Mouse (Mus musculus) embryonic facial prominence, embryonic 14.5 days (tissue): ENCODE measurements at regions not wholly inside any gene's neighbourhood (a gene's known extent, or its start where the extent isn't known, plus 50 kb on each side); places are given as distances from the start of the nearest gene placed in this dataset.
A peak's percentile ranks its signal among the peaks of the same experiment; 100 is the strongest.

ENCODE experiments used
- ATAC-seq: fragments of 200-750 bp; cut with Nextera tagmentation; 2 replicates; pipeline ENCODE4 v1.8.0; 2017; ENCODE audit warnings: low read depth, moderate number of reproducible peaks, moderate TSS enrichment
- DNase-seq: peaks from one replicate; pipeline ENCODE4 v3.0.0-alpha.2; 2015; ENCODE audit warnings: low spot score
- H3K27ac ChIP-seq: fragments of 300-500 bp; sonication (generic); replicated peaks from 2 replicates; pipeline ENCODE4 v1.5.1; 2014; ENCODE audit warnings: low read depth, mild to moderate bottlenecking, low read length, moderate library complexity
- H3K27me3 ChIP-seq: fragments of 300-500 bp; sonication (generic); replicated peaks from 2 replicates; pipeline ENCODE4 v1.6.1; 2014; ENCODE audit warnings: low read length; ENCODE audit not compliant: control insufficient read depth, insufficient read depth
- H3K36me3 ChIP-seq: fragments of 300-500 bp; sonication (generic); 2 replicates; pipeline ENCODE4 v1.6.1; 2014; ENCODE audit warnings: low read length, mixed read lengths; ENCODE audit not compliant: control insufficient read depth, insufficient read depth
- H3K4me1 ChIP-seq: fragments of 300-500 bp; sonication (generic); 2 replicates; pipeline ENCODE4 v1.6.1; 2014; ENCODE audit warnings: antibody characterized with exemption, low read length; ENCODE audit not compliant: control insufficient read depth, insufficient read depth
- H3K4me2 ChIP-seq: fragments of 300-500 bp; sonication (generic); 2 replicates; pipeline ENCODE4 v1.6.1; 2014; ENCODE audit warnings: low read depth, mild to moderate bottlenecking, low read length, moderate library complexity, mixed read lengths
- H3K4me3 ChIP-seq: fragments of 300-500 bp; sonication (generic); 2 replicates; pipeline ENCODE4 v1.5.1; 2014; ENCODE audit warnings: low read depth, mild to moderate bottlenecking, low read length
- H3K9ac ChIP-seq: fragments of 300-500 bp; sonication (generic); 2 replicates; pipeline ENCODE4 v1.6.1; 2014; ENCODE audit warnings: low read depth, mild to moderate bottlenecking, low read length, moderate library complexity, mixed read lengths
- H3K9me3 ChIP-seq: fragments of 300-500 bp; sonication (generic); 2 replicates; pipeline ENCODE4 v1.6.1; 2016; ENCODE audit warnings: low read length; ENCODE audit not compliant: control insufficient read depth
- WGBS: fragments of 180-500 bp; shearing (Covaris S2); extraction: QIAGEN DNeasy Blood & Tissue Kit; methylation state at CpG from one replicate; pipeline ENCODE4 v1.1.7; 2014; 5-methylcytosine and 5-hydroxymethylcytosine counted together

GRCm38 (mm10) chr5:78993258-78993657, 1585.4 kb upstream of the Igfbp7 start:
- no peak overlapping the region for H3K9ac ChIP-seq
- H3K36me3 ChIP-seq = no peaks in the 10 kb centered on the region
- ATAC-seq (no peak), DNase-seq (peak; percentile 10)
- H3K27me3 ChIP-seq = no peaks in the 10 kb centered on the region
- no peaks in the 10 kb centered on the region for H3K4me1 ChIP-seq
- H3K4me2 ChIP-seq = no peak overlapping the region
- H3K27ac ChIP-seq = no peak overlapping the region
- H3K9me3 ChIP-seq = no peaks in the 10 kb centered on the region
- no peak overlapping the region for H3K4me3 ChIP-seq
- 44% methylated on average over 3 of the region's 3 CpGs for WGBS

GRCm38 (mm10) chr5:78989714-78990113, 1581.9 kb upstream of the Igfbp7 start:
- no peak overlapping the region for H3K4me2 ChIP-seq
- H3K9me3 ChIP-seq = no peaks in the 10 kb centered on the region
- no peaks in the 10 kb centered on the region for H3K27me3 ChIP-seq
- H3K27ac ChIP-seq = no peak overlapping the region
- no peak for ATAC-seq
- DNase-seq = no peak
- WGBS = 67% methylated on average over 1 of the region's 1 CpGs
- no peak overlapping the region for H3K9ac ChIP-seq
- H3K4me1 ChIP-seq = no peaks in the 10 kb centered on the region
- no peak overlapping the region for H3K4me3 ChIP-seq
- no peaks in the 10 kb centered on the region for H3K36me3 ChIP-seq

GRCm38 (mm10) chr5:78976480-78977041, 1568.7 kb upstream of the Igfbp7 start:
- WGBS = 90% methylated on average over 3 of the region's 3 CpGs
- DNase-seq (no peak), ATAC-seq (no peak)
- Histone ChIP-seq H3K36me3 (no peaks in the 10 kb centered on the region), H3K27ac (no peak overlapping the region), H3K9ac (no peak overlapping the region), H3K9me3 (no peaks in the 10 kb centered on the region), H3K4me3 (no peak overlapping the region), H3K27me3 (no peaks in the 10 kb centered on the region), H3K4me2 (no peak overlapping the region), H3K4me1 (no peaks in the 10 kb centered on the region)

- H3K9ac ChIP-seq = no peak overlapping the region
- no peak overlapping the region for H3K27ac ChIP-seq
- no peak for DNase-seq
- no peaks in the 10 kb centered on the region for H3K36me3 ChIP-seq
- H3K9me3 ChIP-seq = no peaks in the 10 kb centered on the region
- no peak for ATAC-seq
- no peak overlapping the region for H3K4me3 ChIP-seq
- no peaks in the 10 kb centered on the region for H3K4me1 ChIP-seq
- no peaks in the 10 kb centered on the region for H3K27me3 ChIP-seq
- H3K4me2 ChIP-seq = no peak overlapping the region
Observed at GRCm38 (mm10) chr5:78945702-78946101, 1537.9 kb upstream of the Igfbp7 start.

GRCm38 (mm10) chr5:78921860-78922610, 1514.2 kb upstream of the Igfbp7 start:
- H3K9me3 ChIP-seq = no peaks in the 10 kb centered on the region
- no peak overlapping the region for H3K9ac ChIP-seq
- no peaks in the 10 kb centered on the region for H3K4me1 ChIP-seq
- no peaks in the 10 kb centered on the region for H3K27me3 ChIP-seq
- ATAC-seq = no peak
- DNase-seq = peak; percentile 36
- 25% methylated on average over 3 of the region's 3 CpGs for WGBS
- H3K4me2 ChIP-seq = no peak overlapping the region
- H3K27ac ChIP-seq = no peak overlapping the region
- H3K4me3 ChIP-seq = no peak overlapping the region
- H3K36me3 ChIP-seq = no peaks in the 10 kb centered on the region

GRCm38 (mm10) chr5:78900128-78900527, 1492.3 kb upstream of the Igfbp7 start:
- DNase-seq (no peak), ATAC-seq (no peak)
- H3K9ac ChIP-seq = no peak overlapping the region
- H3K36me3 ChIP-seq = no peaks in the 10 kb centered on the region
- H3K4me1 ChIP-seq = no peaks in the 10 kb centered on the region
- 80% methylated on average over 3 of the region's 3 CpGs for WGBS
- H3K4me3 ChIP-seq = no peak overlapping the region
- H3K27ac ChIP-seq = no peak overlapping the region
- no peaks in the 10 kb centered on the region for H3K27me3 ChIP-seq
- H3K9me3 ChIP-seq = no peaks in the 10 kb centered on the region
- no peak overlapping the region for H3K4me2 ChIP-seq

GRCm38 (mm10) chr5:78878775-78879174, 1470.9 kb upstream of the Igfbp7 start:
- ATAC-seq = 0 out of 2 replicates have a peak, but pooled peaks have one; percentile 47
- Histone ChIP-seq H3K9me3 (no peaks in the 10 kb centered on the region), H3K4me3 (no peak overlapping the region), H3K27ac (no peak overlapping the region), H3K36me3 (no peaks in the 10 kb centered on the region), H3K4me1 (no peaks in the 10 kb centered on the region), H3K9ac (no peak overlapping the region), H3K27me3 (no peaks in the 10 kb centered on the region), H3K4me2 (no peak overlapping the region)
- 33% methylated on average over 3 of the region's 3 CpGs for WGBS
- peak; percentile 22 for DNase-seq

GRCm38 (mm10) chr5:78845126-78845525, 1437.3 kb upstream of the Igfbp7 start:
- H3K4me1 ChIP-seq = no peaks in the 10 kb centered on the region
- H3K27ac ChIP-seq = no peak overlapping the region
- H3K9me3 ChIP-seq = no peaks in the 10 kb centered on the region
- H3K4me3 ChIP-seq = no peak overlapping the region
- ATAC-seq = no peak
- no peak overlapping the region for H3K4me2 ChIP-seq
- no peak for DNase-seq
- no peaks in the 10 kb centered on the region for H3K27me3 ChIP-seq
- H3K36me3 ChIP-seq = no peaks in the 10 kb centered on the region
- WGBS = 86% methylated on average over 1 of the region's 1 CpGs
- H3K9ac ChIP-seq = no peak overlapping the region

GRCm38 (mm10) chr5:78797391-78797790, 1389.5 kb upstream of the Igfbp7 start:
- 77% methylated on average over 1 of the region's 1 CpGs for WGBS
- DNase-seq = peak; percentile 26

More at GRCm38 (mm10) chr5:78797391-78797790, 1389.5 kb upstream of the Igfbp7 start:
- Histone ChIP-seq H3K4me1 (no peaks in the 10 kb centered on the region), H3K36me3 (no peaks in the 10 kb centered on the region), H3K4me2 (no peak overlapping the region), H3K4me3 (no peak overlapping the region), H3K9ac (no peak overlapping the region), H3K9me3 (no peaks in the 10 kb centered on the region), H3K27ac (no peak overlapping the region), H3K27me3 (no peaks in the 10 kb centered on the region)
- ATAC-seq = peak; percentile 60; the same call in 1 of the 2 replicates
